Mouse (Mus musculus): ENCODE measurements around the gene Stambpl1. TPM values are rescaled to one million over a fixed set of nuclear protein-coding genes. Genes with fewer than 3 reads are reported as not detected.

The Stambpl1 gene
- total RNA-seq, 2 experiments from 2014 or later = 4.8 to 6.6 TPM

- DNase-seq = no peak
Observed at GRCm38 (mm10) chr19:34284383-34284782, 92.4 kb downstream of the Stambpl1 start.

- no peak for DNase-seq
Observed at GRCm38 (mm10) chr19:34284826-34285225, 92.8 kb downstream of the Stambpl1 start.

GRCm38 (mm10) chr19:34287221-34287620, 95.2 kb downstream of the Stambpl1 start:
- no peak for DNase-seq

GRCm38 (mm10) chr19:34287656-34288415, 95.8 kb downstream of the Stambpl1 start:
- no peak for DNase-seq

GRCm38 (mm10) chr19:34288696-34289095, 96.7 kb downstream of the Stambpl1 start:
- DNase-seq = no peak

Other genes with a start within 250 kb of the Stambpl1 start
- gene Lipf, start 231.0 kb upstream of the Stambpl1 start, total RNA-seq (2021) = not detected
- under 1 TPM; 0.21 to 0.36 TPM for gene Lipk, start 183.9 kb upstream of the Stambpl1 start, total RNA-seq (2021)
- gene Lipn, start 124.9 kb upstream of the Stambpl1 start, total RNA-seq (2021) = not detected
- not detected for gene Lipm, start 91.3 kb upstream of the Stambpl1 start, total RNA-seq (2021)
- under 1 TPM in 1 of 2 experiments, not detected in 1; 0.12 TPM for gene Ankrd22, start 26.2 kb upstream of the Stambpl1 start, total RNA-seq (2021)
- 100 to 1,000 TPM in 1 of 2 experiments, 10 to 100 TPM in 1; 69.7 to 135 TPM for gene Acta2, start 63.4 kb downstream of the Stambpl1 start, total RNA-seq (2021)
- 10 to 100 TPM; 12.1 to 18.2 TPM for gene Fas, start 98.4 kb downstream of the Stambpl1 start, total RNA-seq (2021)